Mouse (Mus musculus) adrenal gland, adult 8-10 months (tissue): ENCODE measurements around the gene Six3. TPM values are rescaled to one million over a fixed set of nuclear protein-coding genes. Genes with fewer than 3 reads are reported as not detected.

Source experiments
- DNase-seq: peaks from one replicate; pipeline ENCODE4 v3.0.0; 2022
- total RNA-seq, 4 experiments: library from RNA; stranded (reverse); gene quantifications; 2 replicates each; pipeline ENCODE4 v1.2.4; 2022

Six3 gene
- total RNA-seq, 4 experiments from 2014 or later: not detected

DNA sequence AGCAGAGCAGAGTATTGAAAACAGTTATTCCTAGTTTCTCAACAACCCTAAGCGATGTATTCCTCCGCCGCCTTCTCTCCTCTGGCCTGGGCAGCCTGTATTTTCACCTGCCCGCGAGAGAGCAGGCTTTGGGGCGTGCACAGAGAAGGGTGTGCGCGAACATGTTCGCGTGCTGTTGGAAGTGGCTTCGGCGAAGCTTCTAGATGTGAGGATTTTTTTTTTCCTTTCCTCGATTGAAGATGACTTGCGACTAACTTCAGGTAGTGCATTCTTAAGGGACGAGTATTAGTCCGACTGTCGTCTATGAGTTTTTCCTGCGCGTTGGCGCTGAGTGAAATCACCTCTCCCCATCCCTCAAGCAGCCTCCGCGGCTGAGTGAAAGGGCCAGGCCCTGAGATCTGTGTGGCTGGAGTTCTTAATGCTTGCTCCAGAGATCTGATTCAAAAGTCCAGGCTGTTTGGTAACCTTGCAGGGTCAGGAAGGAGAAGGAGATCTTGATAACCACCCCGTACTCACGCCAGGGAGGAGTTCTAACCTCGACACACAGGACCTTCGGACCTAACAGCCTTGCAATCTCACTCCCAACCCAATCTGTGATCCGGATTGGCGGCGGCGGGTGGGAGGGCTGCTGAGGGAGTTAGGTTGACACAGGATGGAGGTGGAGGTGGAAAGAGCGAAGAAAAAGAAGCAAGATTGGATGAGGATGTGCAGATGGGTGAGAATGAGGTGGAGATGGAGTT, 712 bp upstream of the Six3 start:
- DNase-seq: no peak

DNA sequence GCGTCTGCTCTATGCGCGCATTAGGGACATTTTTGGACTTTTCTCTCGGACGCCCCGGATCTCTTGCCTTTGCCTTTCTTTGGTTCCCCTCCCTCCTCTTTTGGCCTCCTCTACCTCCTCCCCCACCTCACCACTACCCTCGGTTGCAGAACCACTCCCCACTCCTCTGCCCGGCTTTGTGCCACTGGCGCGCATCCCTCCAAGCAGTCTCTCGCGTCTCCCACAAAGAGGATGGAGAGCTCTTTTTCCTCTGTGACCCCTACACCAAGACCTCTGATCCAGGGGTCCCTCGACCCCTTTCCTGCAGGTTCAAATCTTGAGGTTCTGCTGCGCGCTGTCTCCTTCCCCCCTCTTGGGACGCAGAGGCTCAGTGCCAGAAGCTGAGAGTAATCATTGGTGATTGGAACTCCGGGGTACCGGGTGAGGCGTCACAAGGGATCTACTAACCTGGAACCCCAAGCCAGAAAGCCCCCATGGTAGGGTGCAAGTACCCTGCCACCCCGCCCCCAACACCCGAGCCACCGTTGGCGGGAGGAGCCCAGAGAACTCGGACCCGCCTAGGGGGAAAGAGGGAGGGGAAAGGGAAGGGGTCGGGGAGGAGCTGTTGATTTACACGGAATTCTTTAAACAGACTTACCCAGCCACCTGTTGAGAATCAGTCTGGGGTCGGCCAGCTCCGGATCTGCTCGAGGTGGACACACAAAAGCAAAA, 758 bp downstream of the Six3 start:
- DNase-seq: no peak

DNA sequence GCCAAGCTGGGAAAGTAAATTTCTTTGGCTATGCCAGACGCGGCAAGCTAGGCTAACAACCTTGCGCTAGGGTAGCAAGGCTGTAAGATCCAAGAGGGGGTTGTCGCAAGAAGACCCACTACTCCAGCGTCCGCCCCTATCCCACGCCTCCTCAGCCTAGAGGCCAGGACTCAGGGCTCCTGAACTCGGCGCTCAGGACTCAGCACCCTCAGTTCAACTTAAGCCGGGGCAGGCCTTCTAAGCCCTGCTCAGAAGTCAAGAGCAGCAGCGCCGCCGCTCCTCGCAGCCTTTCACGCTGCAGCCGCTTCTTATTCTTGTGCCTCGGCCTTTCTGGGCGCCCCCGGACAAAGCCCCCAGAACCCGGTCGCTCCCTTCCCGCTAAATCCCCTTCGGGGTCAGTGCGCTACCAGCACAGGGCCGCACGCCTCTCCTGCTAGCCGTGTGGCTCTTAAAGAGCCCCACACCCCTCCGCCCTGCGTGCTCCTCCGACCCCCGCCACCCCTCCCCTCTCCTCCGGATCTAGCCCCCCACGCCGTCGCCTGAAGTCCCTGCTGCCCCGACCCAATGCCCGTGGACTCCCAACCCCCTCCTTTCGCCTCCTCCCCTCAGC, 1.4 kb downstream of the Six3 start:
- DNase-seq: no peak

DNA sequence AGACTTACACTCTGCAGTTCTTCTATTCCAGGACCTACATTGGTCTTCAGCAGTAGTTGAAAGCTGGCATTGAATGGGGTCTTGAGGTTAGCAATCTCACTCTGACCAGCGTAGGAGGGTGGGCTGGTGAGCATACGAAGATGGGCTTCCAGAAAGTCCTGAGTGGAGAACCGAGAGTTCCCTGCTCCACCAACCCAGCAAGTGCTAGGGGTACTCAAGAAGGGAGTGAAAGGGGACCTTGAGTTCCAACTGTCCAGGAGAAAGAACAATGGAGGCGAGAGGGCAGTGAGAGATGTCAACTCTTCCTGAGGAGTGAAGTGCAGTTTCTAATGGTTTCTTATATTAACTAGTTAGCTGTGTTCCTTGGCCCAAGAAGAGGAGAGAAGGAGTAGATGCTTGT, 2.2 kb downstream of the Six3 start:
- DNase-seq: no peak

DNA sequence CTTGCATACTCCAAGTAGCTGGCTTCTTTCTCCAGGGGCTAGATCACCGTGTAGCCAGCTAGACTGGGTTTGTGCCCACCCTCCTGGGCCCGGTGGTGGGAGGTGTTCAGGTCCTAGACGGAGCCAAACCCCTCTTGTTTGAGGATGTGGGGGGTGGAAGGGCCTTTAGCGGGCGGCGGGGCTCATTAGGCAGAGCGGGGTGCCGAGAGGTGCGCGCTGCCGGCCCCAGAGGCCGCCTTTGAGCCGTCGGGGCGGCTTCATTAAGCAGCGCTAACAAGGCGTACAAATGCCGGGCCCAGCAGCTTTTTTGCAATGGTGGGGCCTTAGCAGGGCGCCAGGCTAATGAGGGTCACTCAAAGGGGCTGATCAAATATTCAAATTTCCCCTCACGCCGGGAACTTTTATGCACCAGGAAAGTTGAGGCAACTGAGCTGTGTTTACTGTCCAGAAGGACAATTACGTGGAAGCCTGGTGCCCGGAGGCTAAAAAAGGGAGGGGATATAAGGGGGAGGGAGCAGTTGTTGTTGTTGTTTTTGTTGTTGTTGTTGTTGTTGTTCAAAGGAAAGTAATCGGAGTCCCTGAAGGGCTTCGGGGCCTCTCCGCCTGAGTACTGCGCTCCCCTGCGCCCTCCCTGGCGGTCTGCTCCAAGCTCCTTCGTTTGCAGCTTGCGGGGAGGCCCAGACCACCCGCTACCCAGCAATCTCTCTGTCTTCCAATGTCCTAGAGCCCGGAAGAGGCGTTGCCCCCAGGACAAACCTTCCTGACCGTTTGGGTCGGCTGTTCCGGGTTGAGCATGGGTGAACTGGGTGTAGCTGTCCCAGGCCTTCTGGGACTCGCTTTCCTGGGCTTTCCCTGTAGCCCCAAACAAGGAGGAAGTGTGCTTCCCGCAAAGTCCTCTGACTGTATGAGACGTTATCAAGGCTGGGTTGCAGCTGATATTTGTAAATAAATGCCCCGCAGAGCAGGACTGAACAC, 3.4 kb downstream of the Six3 start:
- DNase-seq: no peak

DNA sequence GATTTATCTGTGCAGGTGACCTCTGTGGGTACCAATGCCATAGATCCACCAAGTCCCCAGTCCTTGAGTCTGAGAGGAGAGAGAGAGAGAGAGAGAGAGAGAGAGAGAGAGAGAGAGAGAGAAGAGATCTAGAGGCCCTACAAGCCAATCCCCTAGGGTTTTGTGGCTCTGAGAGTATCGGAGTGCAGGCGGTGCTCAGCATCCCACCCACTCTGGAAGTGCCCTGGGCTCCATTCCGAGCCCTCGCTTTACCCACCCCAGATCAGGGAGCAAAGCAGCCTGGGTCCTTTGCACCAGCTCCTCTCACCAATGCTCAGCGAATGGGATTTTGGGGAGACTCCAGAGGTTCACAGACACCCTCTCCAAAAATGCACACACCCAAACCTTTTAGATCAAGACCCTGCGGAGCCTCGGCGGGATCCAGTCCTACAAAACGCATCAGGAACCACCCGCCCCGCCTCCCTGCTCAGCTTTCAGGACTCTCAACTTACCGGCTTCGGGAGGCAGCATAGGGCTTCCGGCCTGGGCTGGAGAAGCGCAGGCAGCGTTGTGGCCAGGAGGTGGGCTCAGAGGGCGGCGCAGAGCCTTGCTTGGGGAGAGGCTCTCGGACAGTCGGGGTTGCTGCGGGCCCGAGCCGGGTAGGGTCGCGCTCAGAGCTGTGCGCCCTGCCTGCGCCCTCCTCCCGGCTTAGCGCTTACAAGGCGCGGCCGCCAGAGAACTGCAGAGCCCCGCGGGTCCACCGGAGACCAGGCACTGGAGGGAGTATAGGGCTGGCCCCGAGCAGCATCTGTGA, 4.4 kb downstream of the Six3 start:
- no peak for DNase-seq

DNA sequence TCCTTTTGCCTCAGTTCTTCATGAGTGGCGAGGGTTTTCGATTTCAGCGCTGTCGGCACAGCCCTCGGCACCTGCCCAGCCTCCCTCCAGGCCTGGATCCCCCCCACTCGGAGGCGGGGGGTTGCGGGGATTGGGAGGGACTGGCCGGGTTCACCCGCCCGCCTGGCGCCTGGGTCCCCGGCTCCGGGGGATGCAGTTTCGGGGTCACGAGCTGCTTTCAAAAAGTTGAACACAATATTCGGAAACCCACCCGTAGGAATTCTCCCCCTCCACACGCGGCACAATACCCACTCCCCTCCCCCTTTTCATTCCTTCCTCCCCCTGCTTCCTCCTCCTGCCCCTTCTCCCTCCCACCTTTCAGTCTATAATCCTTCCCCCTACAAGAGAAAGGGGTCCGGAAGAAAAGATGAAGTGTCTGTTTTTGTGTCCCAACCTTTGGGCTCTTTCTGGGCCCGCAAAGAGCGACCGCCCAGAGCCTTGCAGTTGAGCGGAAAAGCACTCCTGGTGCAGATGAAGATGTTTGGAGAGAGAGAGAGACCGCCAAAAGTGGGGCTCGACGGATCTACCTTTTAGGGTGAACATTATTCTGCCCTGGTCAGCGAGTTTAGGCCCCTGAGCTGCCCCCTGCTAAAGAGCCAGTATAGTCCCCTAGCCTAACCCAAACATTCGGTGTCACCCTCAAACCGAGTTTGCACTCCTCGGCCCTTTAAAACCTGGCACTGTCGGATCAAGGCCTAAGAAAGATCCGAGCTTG, 5.1 kb downstream of the Six3 start:
- DNase-seq: no peak

DNA sequence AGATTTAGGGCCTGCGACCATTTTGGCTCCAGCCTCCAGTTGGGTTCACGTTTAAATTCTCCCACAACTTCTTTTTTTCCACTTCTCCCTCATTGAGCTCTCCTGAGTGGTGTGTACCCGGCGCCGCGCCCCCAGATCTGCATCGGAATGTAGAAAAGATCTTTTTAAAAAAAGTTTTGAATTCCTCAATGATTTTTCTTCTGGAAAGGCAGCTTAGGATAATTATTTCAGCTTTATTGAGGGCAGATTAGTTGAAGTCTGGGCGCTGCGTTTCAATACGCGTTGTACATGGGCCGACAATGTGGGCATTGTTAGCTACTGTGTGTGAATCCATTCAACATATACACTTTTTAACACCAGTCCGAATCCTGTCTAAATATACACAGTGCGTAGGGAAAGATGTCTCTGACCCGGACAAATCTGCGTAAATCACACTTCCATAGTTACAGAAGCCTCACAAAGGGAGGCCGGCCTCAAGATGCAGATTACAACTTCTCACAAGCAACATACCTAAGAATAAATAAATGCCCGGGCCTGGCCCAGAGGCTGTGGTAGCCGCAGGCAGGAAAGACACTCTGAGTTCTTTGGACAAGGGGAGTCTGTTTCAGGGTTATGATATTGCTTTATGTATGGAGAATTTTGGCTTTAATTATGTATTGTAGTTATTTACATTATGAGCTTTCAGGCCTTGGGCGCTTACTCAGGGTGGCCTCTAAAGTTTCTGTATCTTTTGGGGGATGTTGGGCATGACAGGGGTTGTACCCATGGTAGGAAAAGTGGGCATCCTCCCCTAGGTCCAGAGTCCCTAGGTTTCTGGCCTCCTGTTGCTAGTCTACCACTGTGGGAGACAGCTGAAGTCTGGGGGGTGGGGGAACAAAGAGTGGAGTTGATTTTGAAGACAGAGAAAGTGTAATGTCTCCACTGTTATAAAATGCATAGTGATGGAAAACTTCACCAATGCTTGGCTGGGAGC, 6.0 kb downstream of the Six3 start:
- DNase-seq: no peak

DNA sequence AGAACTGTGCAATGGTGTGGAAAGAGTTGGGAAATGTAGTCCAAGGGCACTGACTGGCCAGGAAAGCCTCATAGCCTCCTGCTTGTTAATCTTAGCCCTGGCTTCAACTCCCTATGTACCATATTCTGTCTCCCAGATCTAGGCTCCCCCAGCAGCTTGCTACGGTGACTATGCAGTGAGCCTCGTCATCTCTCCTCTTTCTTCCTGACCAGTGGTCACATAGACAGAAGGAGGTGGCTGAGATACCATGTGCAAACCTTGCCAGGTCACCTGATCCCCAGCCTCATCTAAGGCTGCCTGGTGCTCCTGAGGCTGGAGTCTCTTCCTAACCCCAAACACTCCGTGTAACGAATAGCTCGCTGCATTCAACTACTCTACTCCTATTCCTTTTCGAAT, 6.7 kb downstream of the Six3 start:
- DNase-seq: no peak

DNA sequence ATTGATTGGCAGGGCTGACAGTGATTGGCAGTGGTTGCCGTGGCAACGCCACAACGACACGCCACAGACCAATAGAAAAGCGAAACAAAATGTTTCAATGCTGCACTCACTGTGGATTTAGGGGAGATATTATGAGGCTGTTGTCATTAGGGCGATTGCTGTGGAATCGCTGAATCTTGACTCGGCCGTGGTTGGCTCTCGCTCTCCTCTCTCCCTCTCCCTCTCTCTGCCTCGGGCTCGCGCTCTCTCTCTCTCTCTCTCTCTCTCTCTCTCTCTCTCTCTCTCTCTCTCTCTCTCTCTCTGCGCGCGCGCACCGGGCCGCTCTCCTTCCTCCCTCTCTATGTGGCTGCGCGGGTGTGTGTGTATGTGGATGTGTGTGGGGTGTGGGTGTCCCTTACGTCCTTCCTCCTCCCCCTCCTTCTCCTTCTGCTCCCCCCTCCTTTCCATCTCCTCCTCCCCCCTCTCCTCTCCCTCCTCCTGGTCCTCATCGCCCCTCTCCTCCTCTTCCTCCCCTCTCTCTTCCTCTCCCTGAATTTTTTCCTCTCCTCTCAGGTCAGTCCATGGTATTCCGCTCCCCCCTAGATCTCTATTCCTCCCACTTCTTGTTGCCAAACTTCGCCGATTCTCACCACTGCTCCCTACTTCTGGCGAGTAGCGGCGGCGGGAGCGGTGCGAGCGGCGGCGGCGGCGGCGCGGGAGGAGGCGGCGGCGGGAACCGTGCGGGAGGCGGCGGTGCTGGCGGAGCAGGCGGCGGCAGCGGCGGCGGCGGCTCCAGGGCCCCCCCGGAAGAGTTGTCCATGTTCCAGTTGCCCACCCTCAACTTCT, 7.5 kb downstream of the Six3 start:
- DNase-seq: no peak

DNA sequence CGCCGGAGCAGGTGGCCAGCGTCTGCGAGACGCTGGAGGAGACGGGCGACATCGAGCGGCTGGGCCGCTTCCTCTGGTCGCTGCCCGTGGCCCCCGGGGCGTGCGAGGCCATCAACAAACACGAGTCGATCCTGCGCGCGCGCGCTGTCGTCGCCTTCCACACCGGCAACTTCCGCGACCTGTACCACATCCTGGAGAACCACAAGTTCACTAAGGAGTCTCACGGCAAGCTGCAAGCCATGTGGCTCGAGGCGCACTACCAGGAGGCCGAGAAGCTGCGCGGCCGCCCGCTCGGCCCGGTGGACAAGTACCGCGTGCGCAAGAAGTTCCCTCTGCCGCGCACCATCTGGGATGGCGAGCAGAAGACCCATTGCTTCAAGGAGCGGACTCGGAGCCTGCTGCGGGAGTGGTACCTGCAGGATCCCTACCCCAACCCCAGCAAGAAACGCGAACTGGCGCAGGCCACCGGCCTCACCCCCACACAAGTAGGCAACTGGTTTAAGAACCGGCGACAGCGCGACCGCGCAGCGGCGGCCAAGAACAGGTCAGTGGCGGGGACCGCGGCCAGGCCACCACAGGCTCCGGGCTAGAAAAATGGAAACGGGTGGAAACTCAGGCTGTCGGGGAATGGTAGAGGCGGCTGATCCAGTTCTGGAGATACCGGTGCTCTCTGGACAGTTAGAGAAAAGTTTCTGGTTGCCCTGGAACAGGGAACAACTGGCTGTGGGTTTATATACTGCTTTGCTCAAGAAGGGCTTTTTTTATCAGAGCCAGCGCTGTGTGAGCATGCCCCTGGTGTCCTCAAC, 8.3 kb downstream of the Six3 start:
- DNase-seq: no peak

DNA sequence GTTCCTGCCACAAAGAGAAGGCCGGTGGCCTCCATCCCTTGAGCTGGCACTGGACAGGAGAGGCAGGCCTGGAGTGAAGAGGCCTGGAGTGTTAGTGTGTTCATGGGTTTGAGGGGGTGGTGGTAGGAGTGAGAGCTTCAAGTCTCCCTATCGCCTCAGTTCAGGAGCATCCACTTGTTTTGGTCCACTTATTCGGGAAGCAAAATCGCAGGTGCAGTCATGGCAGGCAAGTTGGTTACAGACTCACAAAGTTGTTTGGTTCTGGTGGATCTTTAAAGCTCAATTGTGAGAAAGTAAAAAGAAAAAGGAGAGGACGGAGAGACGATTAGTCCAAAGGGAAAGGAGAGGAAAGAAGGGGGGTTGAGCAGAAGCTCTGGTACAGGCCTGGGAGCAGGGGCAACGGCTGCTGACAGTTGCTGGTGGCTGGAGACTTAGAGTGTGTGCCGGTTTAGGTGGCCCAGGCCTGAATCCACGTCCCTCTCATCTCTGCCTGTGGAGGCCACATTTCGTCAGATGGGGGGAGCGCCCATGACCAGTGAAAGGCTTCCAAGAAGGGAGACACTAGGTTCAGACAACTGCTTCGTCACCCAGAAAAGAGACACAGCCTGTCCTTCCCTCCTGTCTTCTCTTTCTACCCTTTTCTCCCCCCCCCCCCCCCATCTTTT, 9.2 kb downstream of the Six3 start:
- no peak for DNase-seq

DNA sequence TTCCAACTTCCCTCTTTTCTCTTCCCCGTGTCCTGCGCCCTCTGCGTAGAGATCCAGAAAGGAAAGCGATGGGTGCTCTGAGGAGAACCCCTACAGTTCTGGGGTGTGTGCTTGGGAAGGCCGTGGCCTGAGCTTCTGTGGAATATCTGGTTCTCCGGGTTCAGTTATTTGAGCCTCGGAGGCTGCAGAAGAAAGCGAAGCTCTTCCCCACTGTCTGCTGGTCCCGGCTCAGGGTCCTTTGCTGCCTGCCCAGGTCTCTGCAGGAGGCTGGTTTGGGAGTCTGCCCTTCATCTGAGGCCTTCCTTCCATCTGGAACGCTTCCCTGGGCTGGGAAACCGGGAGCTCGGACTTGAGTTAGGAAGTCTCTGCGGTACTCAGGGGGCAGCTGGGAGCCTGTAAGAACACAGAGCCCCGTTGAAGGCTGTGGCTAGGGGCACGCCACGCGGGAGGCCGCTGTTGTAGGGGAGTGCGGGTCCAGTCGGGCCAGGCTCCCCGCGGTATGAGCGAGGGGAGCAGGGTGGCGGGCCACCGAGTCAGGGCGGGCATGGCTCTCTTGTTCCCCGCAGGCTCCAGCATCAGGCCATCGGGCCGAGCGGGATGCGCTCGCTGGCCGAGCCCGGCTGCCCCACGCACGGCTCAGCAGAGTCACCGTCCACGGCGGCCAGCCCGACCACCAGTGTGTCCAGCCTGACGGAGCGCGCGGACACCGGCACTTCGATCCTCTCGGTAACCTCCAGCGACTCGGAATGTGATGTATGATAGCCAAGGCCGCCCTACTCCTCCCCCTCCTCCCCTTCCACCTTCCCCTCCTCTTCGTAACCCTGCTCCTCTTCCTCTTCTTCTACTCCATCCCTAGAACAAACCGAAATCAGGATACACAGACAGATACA, 10.0 kb downstream of the Six3 start:
- DNase-seq: no peak

DNA sequence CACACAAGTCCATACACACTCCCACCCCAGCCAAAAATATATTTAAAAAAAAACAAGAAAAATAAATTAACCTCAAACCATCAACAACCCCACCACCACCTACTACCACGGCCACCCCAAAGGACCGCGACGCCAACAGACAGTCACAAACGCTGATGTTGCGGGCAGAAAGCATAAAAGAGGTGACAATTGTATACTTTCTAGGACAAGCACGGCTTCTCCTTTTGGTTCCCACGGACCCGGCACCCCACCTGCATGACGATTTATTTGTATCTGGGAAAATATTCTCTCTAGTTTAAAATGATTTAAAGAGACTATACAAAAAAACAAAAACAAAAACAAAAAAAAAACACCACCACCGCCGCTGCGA, 10.6 kb downstream of the Six3 start:
- no peak for DNase-seq

DNA sequence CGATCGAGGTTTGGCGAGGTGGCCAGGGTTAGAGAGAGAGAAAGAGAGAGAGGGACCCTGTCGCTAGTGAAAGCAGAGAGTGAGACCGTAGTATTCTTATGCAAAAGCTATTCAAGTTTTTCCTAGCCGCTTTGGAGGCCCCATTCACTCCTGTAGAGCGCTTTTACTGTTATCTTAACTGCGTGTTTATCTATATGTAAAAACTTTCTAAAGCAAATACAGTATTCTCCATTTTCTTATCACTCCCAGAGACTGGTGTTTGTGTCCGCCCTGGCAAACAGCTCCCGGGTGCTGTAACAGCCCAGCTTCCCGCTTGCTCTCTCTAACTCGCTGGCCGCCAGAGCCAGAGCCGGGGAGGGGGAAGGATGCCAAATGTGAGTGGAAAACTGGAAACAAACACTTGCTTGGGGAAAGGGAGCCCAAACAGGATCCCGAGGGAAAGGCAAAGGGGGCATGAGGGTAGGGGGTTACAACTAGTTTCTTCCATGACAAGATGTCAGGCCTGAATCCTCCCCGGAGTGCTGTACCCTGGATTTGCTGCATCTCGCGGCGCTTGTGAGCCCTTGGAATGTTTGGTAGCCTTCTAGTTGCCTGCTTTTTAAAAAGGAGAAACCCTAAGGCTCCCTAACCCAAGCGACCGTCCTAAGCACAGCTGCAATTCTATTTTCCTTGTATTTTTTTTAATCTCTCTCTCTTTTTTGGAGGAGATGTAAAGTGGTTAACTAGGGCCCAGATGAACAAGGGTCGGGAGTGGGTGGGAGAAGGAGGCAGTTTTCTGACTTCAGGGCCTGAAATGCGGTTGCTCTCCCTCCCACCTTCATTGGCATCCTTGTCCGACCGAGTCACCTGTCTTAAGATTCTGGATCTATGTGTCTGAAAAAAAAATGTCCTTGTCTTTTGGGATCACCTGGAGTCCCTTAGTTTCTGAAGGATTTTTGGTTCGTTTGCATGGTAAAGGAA, 11.9 kb downstream of the Six3 start:
- DNase-seq: no peak
